Mouse (Mus musculus): Measurements from ENCODE around the gene Gabrg3. TPM values are rescaled to one million over a fixed set of nuclear protein-coding genes. Genes with fewer than 3 reads are reported as not detected.

Gabrg3 gene
- total and polyA plus RNA-seq, 2 experiments from 2014 or later = 0.11 to 0.22 TPM

DNA sequence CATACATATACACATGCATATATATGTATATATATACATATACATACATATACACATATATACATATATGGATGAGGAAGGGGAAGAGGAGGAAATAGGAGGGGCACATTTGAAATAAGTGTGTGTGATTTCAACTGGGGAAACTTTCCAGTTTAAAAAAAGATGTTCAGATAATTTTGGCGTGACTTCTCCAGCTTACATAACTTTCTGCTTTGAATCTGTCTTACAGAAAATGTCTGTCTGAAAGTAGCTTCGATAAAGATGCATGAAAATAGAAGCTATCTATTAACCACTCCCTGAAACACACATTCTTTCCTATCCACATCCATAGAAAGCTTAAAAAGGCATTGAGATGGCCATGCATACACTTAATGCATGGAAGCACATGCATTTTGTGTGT is 445.4 kb downstream of the Gabrg3 start:
- Histone ChIP-seq H3K4me3 (ENCODE audit: low read depth, low read length) (no peak overlapping the region), H3K4me2 (ENCODE audit: low read depth, low read length) (no peak overlapping the region), H3K36me3 (replicated peaks; ENCODE audit: control insufficient read depth, insufficient read depth, low read length) (no peaks in the 10 kb centered on the region), H3K27ac (ENCODE audit: low read depth) (no peak overlapping the region), H3K4me1 (ENCODE audit: control insufficient read depth, insufficient read depth) (no peaks in the 10 kb centered on the region), H3K9ac (replicated peaks; ENCODE audit: low read depth, low read length) (no peak overlapping the region), H3K27me3 (ENCODE audit: control insufficient read depth, insufficient read depth, low read length) (no peaks in the 10 kb centered on the region), H3K9me3 (replicated peaks; ENCODE audit: control insufficient read depth, low read length) (0 out of 2 replicates have a peak, but pooled peaks cover 3% of the 10 kb centered on the region)
- 55% methylated on average over 2 of the region's 2 CpGs for WGBS
- DNase-seq (ENCODE audit: low spot score) = no peak
- no peak for TF ChIP-seq EP300 (IDR thresholded peaks at IDR 0.05; ENCODE audit: low read depth)
- TF ChIP-seq CTCF (IDR thresholded peaks at IDR 0.05; ENCODE audit: low read depth) = no peak
- no peak for ATAC-seq (ENCODE audit: insufficient read depth, low read depth)

DNA sequence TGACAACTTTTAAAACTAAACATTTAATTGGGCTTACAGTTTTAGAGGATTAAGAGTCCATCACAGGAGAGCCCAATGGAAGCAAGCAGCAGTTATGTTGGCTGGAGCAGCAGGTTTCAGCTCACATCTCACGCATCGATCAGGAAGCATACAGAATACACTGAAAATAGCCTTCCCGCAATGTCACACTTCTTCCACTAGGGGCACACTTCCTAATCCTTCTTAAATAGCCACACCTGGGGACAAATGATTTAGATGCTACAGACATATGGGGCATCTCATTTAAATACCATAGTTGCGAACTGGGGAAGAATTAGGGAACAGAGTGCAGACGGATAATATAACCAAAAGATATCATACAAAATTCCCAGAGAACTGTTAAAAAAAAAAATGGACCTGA is 449.0 kb downstream of the Gabrg3 start:
- H3K27ac ChIP-seq (ENCODE audit: low read depth) = no peak overlapping the region
- no peaks in the 10 kb centered on the region for H3K36me3 ChIP-seq (replicated peaks; ENCODE audit: control insufficient read depth, insufficient read depth, low read length)

DNA sequence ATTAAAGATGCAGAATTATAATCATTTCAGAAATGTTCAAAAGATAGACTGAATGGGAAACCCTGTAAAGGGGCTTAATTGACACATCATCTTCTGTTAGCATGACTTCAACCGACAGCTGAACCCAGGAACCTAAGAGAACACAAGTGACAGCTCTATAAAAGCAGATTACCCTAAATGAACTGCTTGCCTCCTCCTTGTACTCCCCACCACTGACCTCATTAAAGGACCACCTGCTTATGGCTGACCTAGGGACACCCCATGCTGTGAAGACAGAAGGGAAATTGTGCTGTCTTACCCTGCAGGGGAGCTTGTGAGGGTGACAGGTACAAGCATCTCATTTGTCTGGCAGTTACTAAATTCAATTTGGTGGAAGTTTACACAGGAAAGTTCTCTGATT is 467.5 kb downstream of the Gabrg3 start:
- Histone ChIP-seq H3K9me3 (replicated peaks; ENCODE audit: control insufficient read depth, low read length) (peaks cover 4% of the 10 kb centered on the region; the same call in 1 of the 2 replicates), H3K4me3 (ENCODE audit: low read depth, low read length) (no peak overlapping the region), H3K36me3 (replicated peaks; ENCODE audit: control insufficient read depth, insufficient read depth, low read length) (no peaks in the 10 kb centered on the region), H3K27me3 (ENCODE audit: control insufficient read depth, insufficient read depth, low read length) (no peaks in the 10 kb centered on the region), H3K9ac (replicated peaks; ENCODE audit: low read depth, low read length) (no peak overlapping the region), H3K4me1 (ENCODE audit: control insufficient read depth, insufficient read depth) (no peaks in the 10 kb centered on the region), H3K4me2 (ENCODE audit: low read depth, low read length) (no peak overlapping the region), H3K27ac (ENCODE audit: low read depth) (no peak overlapping the region)
- WGBS = 96% methylated on average over 1 of the region's 1 CpGs
- TF ChIP-seq CTCF (IDR thresholded peaks at IDR 0.05; ENCODE audit: low read depth) = no peak
- no peak for TF ChIP-seq EP300 (IDR thresholded peaks at IDR 0.05; ENCODE audit: low read depth)
- ATAC-seq (ENCODE audit: insufficient read depth, low read depth) (no peak), DNase-seq (ENCODE audit: low spot score) (no peak)

More for the DNA sequence above, 449.0 kb downstream of the Gabrg3 start:
- no peak overlapping the region for H3K4me3 ChIP-seq (ENCODE audit: low read depth, low read length)
- no peaks in the 10 kb centered on the region for H3K4me1 ChIP-seq (ENCODE audit: control insufficient read depth, insufficient read depth)
- DNase-seq (ENCODE audit: low spot score) = no peak
- TF ChIP-seq EP300 (IDR thresholded peaks at IDR 0.05; ENCODE audit: low read depth) (no peak), CTCF (IDR thresholded peaks at IDR 0.05; ENCODE audit: low read depth) (no peak)
- no peak overlapping the region for H3K4me2 ChIP-seq (ENCODE audit: low read depth, low read length)
- no peak overlapping the region for H3K9ac ChIP-seq (replicated peaks; ENCODE audit: low read depth, low read length)
- 0 out of 2 replicates have a peak, but pooled peaks cover 3% of the 10 kb centered on the region for H3K9me3 ChIP-seq (replicated peaks; ENCODE audit: control insufficient read depth, low read length)
- 76% methylated on average over 5 of the region's 5 CpGs for WGBS
- H3K27me3 ChIP-seq (ENCODE audit: control insufficient read depth, insufficient read depth, low read length) = no peaks in the 10 kb centered on the region
- ATAC-seq (ENCODE audit: insufficient read depth, low read depth) = no peak

DNA sequence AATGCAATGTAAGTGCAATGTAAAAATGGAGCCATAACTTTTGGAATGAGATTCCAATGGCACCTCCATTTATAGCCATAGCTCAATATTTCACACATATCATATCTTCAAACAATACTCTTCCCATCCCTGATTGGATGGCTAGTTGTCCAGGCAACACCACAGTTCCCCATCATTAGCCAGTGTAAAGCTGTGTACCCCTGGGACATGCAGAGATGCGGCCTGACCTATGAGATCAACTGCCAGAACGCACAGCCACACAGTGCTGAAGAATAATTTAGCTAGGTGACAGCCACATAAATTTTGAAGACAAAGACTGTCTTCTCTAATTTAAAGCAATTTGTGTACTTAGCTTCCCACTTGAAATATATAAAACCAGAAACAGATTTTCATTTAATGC is 472.1 kb downstream of the Gabrg3 start:
- Histone ChIP-seq H3K36me3 (replicated peaks; ENCODE audit: control insufficient read depth, insufficient read depth, low read length) (no peaks in the 10 kb centered on the region), H3K9me3 (replicated peaks; ENCODE audit: control insufficient read depth, low read length) (peaks cover 4% of the 10 kb centered on the region; the same call in 1 of the 2 replicates), H3K4me1 (ENCODE audit: control insufficient read depth, insufficient read depth) (no peaks in the 10 kb centered on the region), H3K4me3 (ENCODE audit: low read depth, low read length) (no peak overlapping the region), H3K27ac (ENCODE audit: low read depth) (no peak overlapping the region), H3K9ac (replicated peaks; ENCODE audit: low read depth, low read length) (no peak overlapping the region), H3K27me3 (ENCODE audit: control insufficient read depth, insufficient read depth, low read length) (no peaks in the 10 kb centered on the region), H3K4me2 (ENCODE audit: low read depth, low read length) (no peak overlapping the region)
- TF ChIP-seq EP300 (IDR thresholded peaks at IDR 0.05; ENCODE audit: low read depth) (no peak), CTCF (IDR thresholded peaks at IDR 0.05; ENCODE audit: low read depth) (no peak)
- ATAC-seq (ENCODE audit: insufficient read depth, low read depth) = no peak
- DNase-seq (ENCODE audit: low spot score) = no peak
- WGBS = 71% methylated on average over 2 of the region's 2 CpGs

DNA sequence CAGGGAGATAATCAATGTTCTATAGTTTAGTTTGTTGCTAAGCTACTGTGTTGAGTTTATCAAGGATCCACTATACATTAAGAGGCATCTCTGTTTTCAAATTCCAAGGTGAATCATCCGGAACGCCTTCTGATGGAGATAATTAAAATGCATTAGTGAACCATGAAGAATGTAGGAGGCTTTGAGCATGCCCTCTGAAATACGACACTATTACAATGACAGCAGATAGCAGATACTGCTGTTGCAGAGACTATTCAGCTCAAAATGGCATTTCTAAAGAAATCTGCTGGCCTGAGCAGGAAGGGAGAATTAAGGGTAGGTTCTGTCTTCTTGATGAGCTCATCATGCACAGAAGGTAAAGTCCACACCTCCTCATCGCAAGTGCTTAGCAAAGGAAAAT is 487.2 kb downstream of the Gabrg3 start:
- Histone ChIP-seq H3K4me2 (ENCODE audit: low read depth, low read length) (no peak overlapping the region), H3K36me3 (replicated peaks; ENCODE audit: control insufficient read depth, insufficient read depth, low read length) (no peaks in the 10 kb centered on the region), H3K9me3 (replicated peaks; ENCODE audit: control insufficient read depth, low read length) (no peaks in the 10 kb centered on the region), H3K27me3 (ENCODE audit: control insufficient read depth, insufficient read depth, low read length) (no peaks in the 10 kb centered on the region), H3K9ac (replicated peaks; ENCODE audit: low read depth, low read length) (no peak overlapping the region), H3K4me3 (ENCODE audit: low read depth, low read length) (no peak overlapping the region), H3K27ac (ENCODE audit: low read depth) (no peak overlapping the region), H3K4me1 (ENCODE audit: control insufficient read depth, insufficient read depth) (no peaks in the 10 kb centered on the region)
- DNase-seq (ENCODE audit: low spot score) = no peak
- ATAC-seq (ENCODE audit: insufficient read depth, low read depth) = no peak
- TF ChIP-seq EP300 (IDR thresholded peaks at IDR 0.05; ENCODE audit: low read depth) (no peak), CTCF (IDR thresholded peaks at IDR 0.05; ENCODE audit: low read depth) (no peak)
- WGBS = 63% methylated on average over 4 of the region's 4 CpGs
